Mouse (Mus musculus) G1E (cell line): ENCODE results near the gene Dennd1a.

Source experiments
- CTCF ChIP-seq: IDR thresholded peaks from 2 replicates; pipeline ENCODE4 v1.5.1; 2012; ENCODE audit warnings: low read depth, low read length, inconsistent platforms, mixed read lengths
- GATA1 ChIP-seq: IDR thresholded peaks from 2 replicates; pipeline ENCODE4 v1.6.1; 2012; ENCODE audit warnings: borderline replicate concordance, low read length, inconsistent platforms, mixed read lengths
- GATA2 ChIP-seq: IDR thresholded peaks from 2 replicates; pipeline ENCODE4 v1.6.1; 2012; ENCODE audit warnings: low read depth, low read length, inconsistent platforms, borderline replicate concordance
- POLR2AphosphoS5 ChIP-seq: IDR thresholded peaks from 2 replicates; pipeline ENCODE4 v1.6.1; 2012; ENCODE audit warnings: low read depth, low read length, inconsistent platforms; ENCODE audit not compliant: insufficient replicate concordance
- TAL1 ChIP-seq: conservative IDR thresholded peaks from 2 replicates; pipeline ENCODE4 v1.6.1; 2012; ENCODE audit warnings: low read depth, low read length, inconsistent platforms, mixed read lengths

GRCm38 (mm10) chr2:38045286-38045685 is 241.9 kb downstream of the Dennd1a start:
- TF ChIP-seq CTCF (no peak), TAL1 (no peak), GATA1 (no peak), POLR2AphosphoS5 (no peak), GATA2 (no peak)
